Mouse (Mus musculus) stomach, embryonic 16.5 days (tissue): ENCODE measurements around the gene P2ry4. TPM values are rescaled to one million over a fixed set of nuclear protein-coding genes. Genes with fewer than 3 reads are reported as not detected.

Experiments used
- ATAC-seq: fragments of 200-750 bp; cut with Nextera tagmentation; 2 replicates; pipeline ENCODE4 v1.8.0; 2017; ENCODE audit warnings: moderate number of reproducible peaks, moderate TSS enrichment; ENCODE audit not compliant: insufficient read depth, low FRiP score
- H3K27ac ChIP-seq: fragments of 300-500 bp; sonication (generic); 2 replicates; pipeline ENCODE4 v1.5.1; 2014; ENCODE audit warnings: low read length
- H3K27me3 ChIP-seq: fragments of 300-500 bp; sonication (generic); 2 replicates; pipeline ENCODE4 v1.6.1; 2014; ENCODE audit warnings: low read length, control low read depth, mixed read lengths; ENCODE audit not compliant: control insufficient read depth, insufficient read depth
- H3K36me3 ChIP-seq: fragments of 300-500 bp; sonication (generic); 2 replicates; pipeline ENCODE4 v1.6.1; 2014; ENCODE audit warnings: low read length; ENCODE audit not compliant: control insufficient read depth, insufficient read depth
- H3K4me1 ChIP-seq: fragments of 300-500 bp; sonication (generic); 2 replicates; pipeline ENCODE4 v1.6.1; 2014; ENCODE audit warnings: low read length, control low read depth, mixed read lengths; ENCODE audit not compliant: control insufficient read depth, insufficient read depth
- H3K4me2 ChIP-seq: fragments of 300-500 bp; sonication (generic); 2 replicates; pipeline ENCODE4 v1.6.1; 2014; ENCODE audit warnings: low read depth, low read length, mixed read lengths
- H3K4me3 ChIP-seq: fragments of 300-500 bp; sonication (generic); replicated peaks from 2 replicates; pipeline ENCODE4 v1.5.1; 2014; ENCODE audit warnings: mild to moderate bottlenecking, low read length
- H3K9ac ChIP-seq: fragments of 300-500 bp; sonication (generic); 2 replicates; pipeline ENCODE4 v1.6.1; 2014; ENCODE audit warnings: low read length
- H3K9me3 ChIP-seq: fragments of 300-500 bp; sonication (generic); replicated peaks from 2 replicates; pipeline ENCODE4 v1.6.1; 2016; ENCODE audit warnings: low read length, control low read depth; ENCODE audit not compliant: control insufficient read depth
- WGBS: fragments of 180-500 bp; shearing (Covaris S2); extraction: QIAGEN DNeasy Blood & Tissue Kit; methylation state at CpG from one replicate; pipeline ENCODE4 v1.1.7; 2014; 5-methylcytosine and 5-hydroxymethylcytosine counted together
- polyA plus RNA-seq: library from polyadenylated mRNA; unstranded; fragments of >200 nt; fragmentation: Nextera tagmentation; extraction: Ambion mirVana; gene quantifications from 2 replicates; pipeline ENCODE4 v1.2.1, GENCODE M21; 2015

P2ry4 gene
- polyA plus RNA-seq: 0.27 and 0.41 TPM in 2 replicates

GRCm38 (mm10) chrX:100594791-100595190, at the start of gene P2ry4:
Gene P2ry4 (minus strand): TSS chrX:100594869.
- no peaks in the 10 kb centered on the region for H3K36me3 ChIP-seq
- WGBS: 51% methylated on average over 4 of the region's 4 CpGs
- H3K27ac ChIP-seq: no peak within 1 kb of the TSS
- H3K9me3 ChIP-seq: no peaks in the 10 kb centered on the region
- ATAC-seq: no peak
- H3K27me3 ChIP-seq: peaks cover 11% of the 10 kb centered on the region; the same call in 1 of the 2 replicates
- no peak within 1 kb of the TSS for H3K9ac ChIP-seq
- no peak within 1 kb of the TSS for H3K4me2 ChIP-seq
- no peak within 1 kb of the TSS for H3K4me3 ChIP-seq
- H3K4me1 ChIP-seq: no peaks in the 10 kb centered on the region

GRCm38 (mm10) chrX:100638477-100638876, 43.8 kb upstream of the P2ry4 start:
- Histone ChIP-seq H3K27ac (no peak overlapping the region), H3K27me3 (no peaks in the 10 kb centered on the region), H3K9me3 (no peaks in the 10 kb centered on the region), H3K4me2 (no peak overlapping the region), H3K9ac (no peak overlapping the region), H3K4me3 (no peak overlapping the region), H3K4me1 (no peaks in the 10 kb centered on the region), H3K36me3 (no peaks in the 10 kb centered on the region)
- WGBS: 90% methylated on average over 8 of the region's 8 CpGs
- ATAC-seq: no peak

- H3K4me1 ChIP-seq: no peaks in the 10 kb centered on the region
- 91% methylated on average over 2 of the region's 2 CpGs for WGBS
- H3K9me3 ChIP-seq: no peaks in the 10 kb centered on the region
- no peaks in the 10 kb centered on the region for H3K36me3 ChIP-seq
- no peaks in the 10 kb centered on the region for H3K27me3 ChIP-seq
- H3K4me2 ChIP-seq: no peak overlapping the region
- H3K27ac ChIP-seq: no peak overlapping the region
- no peak overlapping the region for H3K4me3 ChIP-seq
- H3K9ac ChIP-seq: no peak overlapping the region
- no peak for ATAC-seq
Measured at GRCm38 (mm10) chrX:100629076-100629475, 34.4 kb upstream of the P2ry4 start.

GRCm38 (mm10) chrX:100625802-100626793, 31.4 kb upstream of the P2ry4 start, which contains the start of gene Pdzd11:
Gene Pdzd11 (minus strand): TSS chrX:100626568.
- H3K27me3 ChIP-seq: no peaks in the 10 kb centered on the region
- H3K9ac ChIP-seq: peak within 1 kb of the TSS; percentile 77
- H3K4me2 ChIP-seq: peak within 1 kb of the TSS; percentile 69
- H3K27ac ChIP-seq: peak within 1 kb of the TSS; percentile 46; the same call in 1 of the 2 replicates
- peak within 1 kb of the TSS; percentile 55 for H3K4me3 ChIP-seq
- no peaks in the 10 kb centered on the region for H3K9me3 ChIP-seq
- no peaks in the 10 kb centered on the region for H3K4me1 ChIP-seq
- peak; percentile 100 for ATAC-seq
- no peaks in the 10 kb centered on the region for H3K36me3 ChIP-seq
- WGBS: 17% methylated on average over 62 of the region's 62 CpGs

- H3K9me3 ChIP-seq: no peaks in the 10 kb centered on the region
- no peaks in the 10 kb centered on the region for H3K4me1 ChIP-seq
- no peak for ATAC-seq
- WGBS: 24% methylated on average over 3 of the region's 3 CpGs
- peak within 1 kb of the TSS; percentile 55 for H3K4me3 ChIP-seq
- peak within 1 kb of the TSS; percentile 46; the same call in 1 of the 2 replicates for H3K27ac ChIP-seq
- peak within 1 kb of the TSS; percentile 69 for H3K4me2 ChIP-seq
- H3K36me3 ChIP-seq: no peaks in the 10 kb centered on the region
- H3K27me3 ChIP-seq: no peaks in the 10 kb centered on the region
- H3K9ac ChIP-seq: peak within 1 kb of the TSS; percentile 77
Measured at GRCm38 (mm10) chrX:100625546-100625801, 30.8 kb upstream of the P2ry4 start, which contains the start of gene Kif4. Gene Kif4 (plus strand): TSS chrX:100625737.

- WGBS: 33% methylated on average over 7 of the region's 7 CpGs
- Histone ChIP-seq H3K4me3 (peak overlapping the region; percentile 55), H3K9ac (peak overlapping the region; percentile 77), H3K27me3 (no peaks in the 10 kb centered on the region), H3K36me3 (no peaks in the 10 kb centered on the region), H3K9me3 (no peaks in the 10 kb centered on the region), H3K27ac (no peak overlapping the region), H3K4me2 (peak overlapping the region; percentile 62), H3K4me1 (no peaks in the 10 kb centered on the region)
- ATAC-seq: no peak
Measured at GRCm38 (mm10) chrX:100625146-100625545, 30.5 kb upstream of the P2ry4 start.

GRCm38 (mm10) chrX:100624242-100624641, 29.6 kb upstream of the P2ry4 start:
- ATAC-seq: no peak
- no peak overlapping the region for H3K9ac ChIP-seq
- H3K27me3 ChIP-seq: no peaks in the 10 kb centered on the region
- 84% methylated on average over 4 of the region's 4 CpGs for WGBS
- H3K4me3 ChIP-seq: no peak overlapping the region
- H3K4me2 ChIP-seq: no peak overlapping the region
- H3K27ac ChIP-seq: no peak overlapping the region
- H3K36me3 ChIP-seq: no peaks in the 10 kb centered on the region
- H3K4me1 ChIP-seq: no peaks in the 10 kb centered on the region
- H3K9me3 ChIP-seq: no peaks in the 10 kb centered on the region

GRCm38 (mm10) chrX:100621366-100621765, 26.7 kb upstream of the P2ry4 start:
- H3K27me3 ChIP-seq: no peaks in the 10 kb centered on the region
- no peaks in the 10 kb centered on the region for H3K36me3 ChIP-seq
- H3K9me3 ChIP-seq: no peaks in the 10 kb centered on the region
- no peaks in the 10 kb centered on the region for H3K4me1 ChIP-seq
- H3K4me2 ChIP-seq: no peak overlapping the region
- H3K9ac ChIP-seq: no peak overlapping the region
- no peak overlapping the region for H3K4me3 ChIP-seq
- H3K27ac ChIP-seq: no peak overlapping the region
- no peak for ATAC-seq
- 64% methylated on average over 2 of the region's 2 CpGs for WGBS

- 51% methylated on average over 3 of the region's 3 CpGs for WGBS
- no peak overlapping the region for H3K9ac ChIP-seq
- ATAC-seq: no peak; the same call in 1 of the 2 replicates
Measured at GRCm38 (mm10) chrX:100618488-100618887, 23.8 kb upstream of the P2ry4 start.

More at GRCm38 (mm10) chrX:100618488-100618887, 23.8 kb upstream of the P2ry4 start:
- no peaks in the 10 kb centered on the region for H3K4me1 ChIP-seq
- no peaks in the 10 kb centered on the region for H3K27me3 ChIP-seq
- no peak overlapping the region for H3K4me2 ChIP-seq
- no peak overlapping the region for H3K4me3 ChIP-seq
- H3K27ac ChIP-seq: no peak overlapping the region
- H3K36me3 ChIP-seq: no peaks in the 10 kb centered on the region
- no peaks in the 10 kb centered on the region for H3K9me3 ChIP-seq
